Mouse (Mus musculus): ENCODE results near the gene Adam1b. TPM values are rescaled to one million over a fixed set of nuclear protein-coding genes. Genes with fewer than 3 reads are reported as not detected.

Gene Adam1b
- polyA plus RNA-seq, 1 experiment, result not detected

GRCm38 (mm10) chr5:121472411-121472810 lies 30.8 kb downstream of the Adam1b start:
- TF ChIP-seq CTCF (IDR thresholded peaks at IDR 0.05; ENCODE audit: insufficient read depth, low read depth, low read length) (no peak), POLR2A (IDR thresholded peaks at IDR 0.05; ENCODE audit: insufficient read depth, low read depth, low read length) (no peak)
- Histone ChIP-seq H3K4me3 (ENCODE audit: insufficient read depth, low read depth, low read length) (no peak overlapping the region), H3K27ac (ENCODE audit: insufficient read depth, low read depth, low read length) (no peak overlapping the region), H3K4me1 (ENCODE audit: control insufficient read depth, insufficient read depth, low read length) (no peaks in the 10 kb centered on the region)
- 98% methylated on average over 2 of the region's 2 CpGs for WGBS

- Histone ChIP-seq H3K4me1 (ENCODE audit: control insufficient read depth, insufficient read depth, low read length) (no peaks in the 10 kb centered on the region), H3K27ac (ENCODE audit: insufficient read depth, low read depth, low read length) (no peak overlapping the region), H3K4me3 (ENCODE audit: insufficient read depth, low read depth, low read length) (no peak overlapping the region)
- TF ChIP-seq CTCF (IDR thresholded peaks at IDR 0.05; ENCODE audit: insufficient read depth, low read depth, low read length) (no peak), POLR2A (IDR thresholded peaks at IDR 0.05; ENCODE audit: insufficient read depth, low read depth, low read length) (no peak)
- 53% methylated on average over 3 of the region's 3 CpGs for whole genome bisulfite sequencing
Observed at GRCm38 (mm10) chr5:121469566-121469965, 33.7 kb downstream of the Adam1b start.

GRCm38 (mm10) chr5:121463601-121464250 lies 39.5 kb downstream of the Adam1b start:
- 71% methylated on average over 5 of the region's 5 CpGs for WGBS
- Histone ChIP-seq H3K27ac (ENCODE audit: insufficient read depth, low read depth, low read length) (no peak overlapping the region), H3K4me1 (ENCODE audit: control insufficient read depth, insufficient read depth, low read length) (no peaks in the 10 kb centered on the region), H3K4me3 (ENCODE audit: insufficient read depth, low read depth, low read length) (no peak overlapping the region)
- no peak for TF ChIP-seq POLR2A (IDR thresholded peaks at IDR 0.05; ENCODE audit: insufficient read depth, low read depth, low read length)
- no peak for TF ChIP-seq CTCF (IDR thresholded peaks at IDR 0.05; ENCODE audit: insufficient read depth, low read depth, low read length)

GRCm38 (mm10) chr5:121462967-121463366 lies 40.3 kb downstream of the Adam1b start:
- Histone ChIP-seq H3K4me3 (ENCODE audit: insufficient read depth, low read depth, low read length) (no peak overlapping the region), H3K27ac (ENCODE audit: insufficient read depth, low read depth, low read length) (no peak overlapping the region), H3K4me1 (ENCODE audit: control insufficient read depth, insufficient read depth, low read length) (no peaks in the 10 kb centered on the region)
- TF ChIP-seq CTCF (IDR thresholded peaks at IDR 0.05; ENCODE audit: insufficient read depth, low read depth, low read length) (no peak), POLR2A (IDR thresholded peaks at IDR 0.05; ENCODE audit: insufficient read depth, low read depth, low read length) (no peak)
- 79% methylated on average over 5 of the region's 5 CpGs for WGBS

- Histone ChIP-seq H3K27ac (ENCODE audit: insufficient read depth, low read depth, low read length) (no peak overlapping the region), H3K4me3 (ENCODE audit: insufficient read depth, low read depth, low read length) (no peak overlapping the region), H3K4me1 (ENCODE audit: control insufficient read depth, insufficient read depth, low read length) (no peaks in the 10 kb centered on the region)
- TF ChIP-seq CTCF (IDR thresholded peaks at IDR 0.05; ENCODE audit: insufficient read depth, low read depth, low read length) (no peak), POLR2A (IDR thresholded peaks at IDR 0.05; ENCODE audit: insufficient read depth, low read depth, low read length) (no peak)
- WGBS, result 19% methylated on average over 1 of the region's 1 CpGs
Observed at GRCm38 (mm10) chr5:121462171-121462502, 41.1 kb downstream of the Adam1b start.

GRCm38 (mm10) chr5:121461339-121462170 lies 41.7 kb downstream of the Adam1b start:
- H3K27ac ChIP-seq (ENCODE audit: insufficient read depth, low read depth, low read length), result no peak overlapping the region
- H3K4me1 ChIP-seq (ENCODE audit: control insufficient read depth, insufficient read depth, low read length), result no peaks in the 10 kb centered on the region
- no peak for TF ChIP-seq POLR2A (IDR thresholded peaks at IDR 0.05; ENCODE audit: insufficient read depth, low read depth, low read length)
- TF ChIP-seq CTCF (IDR thresholded peaks at IDR 0.05; ENCODE audit: insufficient read depth, low read depth, low read length), result no peak
- 52% methylated on average over 4 of the region's 4 CpGs for WGBS
- H3K4me3 ChIP-seq (ENCODE audit: insufficient read depth, low read depth, low read length), result no peak overlapping the region

- no peak overlapping the region for H3K4me3 ChIP-seq (ENCODE audit: insufficient read depth, low read depth, low read length)
- TF ChIP-seq CTCF (IDR thresholded peaks at IDR 0.05; ENCODE audit: insufficient read depth, low read depth, low read length) (no peak), POLR2A (IDR thresholded peaks at IDR 0.05; ENCODE audit: insufficient read depth, low read depth, low read length) (no peak)
- WGBS, result 82% methylated on average over 9 of the region's 9 CpGs
- H3K4me1 ChIP-seq (ENCODE audit: control insufficient read depth, insufficient read depth, low read length), result peaks cover 9% of the 10 kb centered on the region
- H3K27ac ChIP-seq (ENCODE audit: insufficient read depth, low read depth, low read length), result no peak overlapping the region
Observed at GRCm38 (mm10) chr5:121455510-121456265, 47.5 kb downstream of the Adam1b start.

GRCm38 (mm10) chr5:121454503-121454782 lies 48.8 kb downstream of the Adam1b start:
- no peak for TF ChIP-seq CTCF (IDR thresholded peaks at IDR 0.05; ENCODE audit: insufficient read depth, low read depth, low read length)
- TF ChIP-seq POLR2A (IDR thresholded peaks at IDR 0.05; ENCODE audit: insufficient read depth, low read depth, low read length), result no peak
- Histone ChIP-seq H3K27ac (ENCODE audit: insufficient read depth, low read depth, low read length) (no peak overlapping the region), H3K4me1 (ENCODE audit: control insufficient read depth, insufficient read depth, low read length) (peaks cover 11% of the 10 kb centered on the region), H3K4me3 (ENCODE audit: insufficient read depth, low read depth, low read length) (no peak overlapping the region)
- WGBS, result 85% methylated on average over 3 of the region's 3 CpGs
